Mouse (Mus musculus) monocyte, adult 5-6 weeks (primary cell): ENCODE measurements around the gene Sec14l2. TPM values are rescaled to one million over a fixed set of nuclear protein-coding genes. Genes with fewer than 3 reads are reported as not detected.

Experiments used
- ATAC-seq: fragments of 153-309, 156-312 bp; replicated peaks from 2 replicates; pipeline ENCODE4 v1.8.0; 2017; ENCODE audit warnings: mild to moderate bottlenecking; ENCODE audit not compliant: low TSS enrichment, insufficient number of reproducible peaks, severe bottlenecking, poor library complexity, low FRiP score
- total RNA-seq: library from RNA; stranded (forward); fragments of 200-1000, 200-491, 200-594 nt; gene quantifications from 3 replicates; pipeline ENCODE4 v1.2.3, GENCODE M21; 2017

Gene Sec14l2
- 1.6 TPM in 1 of 3 replicates, not detected in the others for total RNA-seq

DNA sequence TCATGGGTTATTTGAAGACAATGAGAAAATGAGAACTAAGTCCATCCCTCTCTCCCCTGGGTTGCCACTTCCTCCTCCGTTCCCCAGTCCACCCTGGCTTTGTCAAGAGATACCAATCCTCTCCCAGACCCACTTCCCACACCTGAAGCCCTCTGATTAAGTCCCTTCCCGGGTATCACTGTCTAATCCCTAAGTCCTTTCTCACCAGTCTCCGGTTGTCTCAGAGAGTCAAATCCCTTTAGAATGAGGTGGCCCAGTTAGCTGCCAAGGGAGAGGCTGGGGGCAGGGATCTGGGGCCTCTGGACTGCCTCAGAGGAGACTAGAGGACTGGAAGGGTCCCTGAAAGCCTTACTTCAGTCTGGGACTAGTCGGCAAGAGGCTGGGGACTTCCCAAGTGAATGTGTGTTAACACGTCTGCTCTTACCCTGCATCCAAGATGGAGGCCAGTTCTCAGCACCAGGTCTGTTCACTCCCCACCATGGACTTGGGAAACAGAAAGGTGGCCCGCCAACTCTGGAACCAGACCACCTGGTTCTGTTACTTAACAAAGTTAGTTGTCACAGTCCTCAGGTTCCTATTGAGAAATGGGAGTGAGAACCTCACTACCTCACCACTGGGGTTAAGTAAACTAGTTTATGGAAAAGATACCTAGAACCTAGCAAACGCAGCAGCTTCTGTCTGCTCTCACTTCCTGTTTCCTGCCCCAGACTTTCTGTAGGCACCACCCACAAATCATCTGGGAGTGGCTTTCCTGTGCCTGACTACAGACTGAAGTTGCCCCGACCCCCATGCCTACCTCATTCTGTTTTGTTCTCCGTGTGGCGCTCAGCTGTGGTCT lies at the start of gene Sec14l2:
Gene Sec14l2 (minus strand): TSS at position 674 of the 838 bp plus-strand sequence.
- peak; percentile 44 for ATAC-seq

DNA sequence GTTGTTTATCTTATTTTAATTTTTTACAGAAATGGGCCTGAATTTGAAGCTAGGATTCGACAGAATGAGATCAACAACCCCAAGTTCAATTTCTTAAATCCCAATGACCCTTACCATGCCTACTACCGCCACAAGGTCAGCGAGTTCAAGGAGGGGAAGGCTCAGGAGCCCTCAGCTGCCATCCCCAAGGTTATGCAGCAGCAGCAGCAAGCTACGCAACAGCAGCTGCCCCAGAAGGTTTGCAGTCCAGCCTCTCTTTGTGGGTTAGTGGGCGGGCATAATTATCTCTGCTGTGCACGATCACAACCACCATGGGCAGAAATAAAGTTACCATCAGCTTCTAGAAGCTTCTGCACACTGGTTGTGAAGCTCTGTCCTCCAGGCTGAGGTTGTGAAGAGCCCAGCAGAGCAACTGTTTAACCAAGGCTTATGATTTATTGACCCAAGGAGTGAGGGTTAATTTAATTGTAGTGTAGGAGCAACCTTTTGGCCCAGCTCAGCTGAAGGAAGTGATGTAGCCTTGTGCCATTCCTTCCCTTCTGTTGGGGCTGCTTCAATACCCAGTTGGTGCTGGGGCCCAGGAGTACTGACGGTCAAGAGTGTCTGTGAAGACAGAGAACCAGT lies 43.4 kb upstream of the Sec14l2 start:
- ATAC-seq = no peak

DNA sequence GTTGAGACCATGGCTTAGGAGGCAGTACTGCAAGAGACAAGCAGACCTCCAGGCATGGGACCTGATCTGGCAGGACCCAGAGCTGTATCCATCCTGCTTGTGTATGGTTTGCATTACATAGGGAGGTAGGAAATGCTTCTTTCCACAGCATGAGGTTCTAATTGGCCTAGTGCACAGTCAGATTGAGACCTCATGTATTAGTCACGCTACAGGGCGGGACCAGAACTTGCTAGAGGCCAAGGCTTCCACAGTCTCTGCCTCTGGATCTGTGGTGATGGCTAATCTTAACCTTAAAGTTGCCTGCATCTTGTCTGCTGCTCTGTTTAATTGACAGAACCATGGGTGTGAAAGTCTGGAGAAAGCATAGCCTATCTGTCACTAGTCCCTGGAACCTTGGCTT lies 41.5 kb upstream of the Sec14l2 start:
- ATAC-seq = no peak

DNA sequence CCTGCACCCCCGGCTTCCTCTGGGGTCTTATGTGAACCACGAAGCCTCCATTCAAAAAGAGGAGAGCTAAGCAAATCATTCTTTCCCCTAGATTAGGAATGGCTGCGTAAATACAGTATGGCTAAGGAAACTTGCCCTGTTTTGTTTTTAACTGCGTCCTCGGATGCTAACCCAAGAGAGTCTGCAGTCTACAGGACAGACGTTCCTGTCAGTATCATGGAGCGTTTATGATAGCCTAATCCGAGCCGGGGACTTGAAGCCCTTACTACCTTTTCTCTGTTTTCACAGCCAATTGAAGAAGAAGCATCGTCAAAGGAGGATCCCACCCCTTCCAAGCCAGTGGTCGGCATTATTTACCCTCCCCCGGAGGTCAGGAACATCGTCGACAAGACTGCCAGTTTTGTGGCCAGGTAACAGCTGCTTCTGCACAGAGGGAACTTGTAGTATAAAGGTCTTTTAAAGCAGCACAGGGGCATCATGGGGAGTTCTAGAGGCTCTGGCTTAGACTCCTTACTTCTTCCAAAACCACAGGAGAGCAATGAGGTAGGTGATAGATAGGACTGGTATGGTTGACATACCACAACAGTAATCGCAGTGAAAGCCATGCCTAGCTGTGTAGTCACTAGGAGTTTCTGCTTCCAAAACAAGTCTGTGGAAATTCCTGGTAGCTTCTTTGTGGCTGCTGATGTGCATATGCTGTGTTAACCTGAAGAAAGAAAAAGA lies 37.7 kb upstream of the Sec14l2 start:
- ATAC-seq = no peak

DNA sequence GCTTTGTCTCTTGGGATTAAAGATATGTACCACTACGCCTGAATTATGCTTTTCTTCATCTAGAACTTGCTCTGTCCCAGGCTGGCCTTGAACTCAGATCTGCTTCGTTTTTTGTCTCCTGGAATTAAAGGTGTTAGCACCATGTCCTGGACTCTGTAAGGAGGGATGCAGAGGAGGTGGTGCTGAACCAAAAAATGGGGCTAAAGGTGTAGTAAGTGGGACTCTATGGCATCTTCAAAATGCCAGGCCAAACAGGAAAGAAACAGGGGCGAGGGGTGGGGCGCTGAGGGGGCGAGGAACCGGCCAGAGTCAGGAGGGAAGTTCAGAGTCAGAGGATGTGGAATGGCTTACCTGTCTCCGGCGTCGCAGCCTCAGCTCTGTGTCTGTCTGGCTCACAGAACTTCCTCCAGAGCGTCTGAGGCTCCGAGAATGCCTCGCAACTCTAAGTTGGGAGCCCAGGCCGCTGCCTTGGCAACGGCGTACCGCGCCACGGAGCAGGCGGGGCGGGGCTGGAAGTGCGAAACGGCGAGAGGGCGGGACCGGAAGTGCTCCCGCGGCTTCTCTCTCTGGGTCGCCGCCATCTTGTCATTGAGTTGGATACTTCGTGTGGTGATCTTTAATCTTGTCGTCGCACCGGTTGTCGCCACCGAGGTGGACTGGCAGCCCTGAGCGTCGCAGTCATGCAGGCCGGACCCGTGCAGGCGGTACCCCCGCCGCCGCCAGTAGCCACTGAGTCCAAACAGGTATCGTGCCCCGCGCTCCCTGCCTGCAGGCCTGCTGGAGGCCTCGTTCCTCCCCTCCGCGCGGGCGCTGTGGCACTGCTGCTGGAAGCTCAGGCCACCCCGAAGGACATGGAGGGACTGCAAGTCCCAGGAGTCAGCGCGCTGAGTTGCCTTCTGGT lies 36.8 kb upstream of the Sec14l2 start, which contains the start of the genes Ccdc157 and Sf3a1:
Gene Ccdc157 (minus strand): TSS at position 486 of the 901 bp plus-strand sequence.
Gene Sf3a1 (plus strand): TSS at position 543 of the 901 bp plus-strand sequence.
- peak; percentile 97 for ATAC-seq

DNA sequence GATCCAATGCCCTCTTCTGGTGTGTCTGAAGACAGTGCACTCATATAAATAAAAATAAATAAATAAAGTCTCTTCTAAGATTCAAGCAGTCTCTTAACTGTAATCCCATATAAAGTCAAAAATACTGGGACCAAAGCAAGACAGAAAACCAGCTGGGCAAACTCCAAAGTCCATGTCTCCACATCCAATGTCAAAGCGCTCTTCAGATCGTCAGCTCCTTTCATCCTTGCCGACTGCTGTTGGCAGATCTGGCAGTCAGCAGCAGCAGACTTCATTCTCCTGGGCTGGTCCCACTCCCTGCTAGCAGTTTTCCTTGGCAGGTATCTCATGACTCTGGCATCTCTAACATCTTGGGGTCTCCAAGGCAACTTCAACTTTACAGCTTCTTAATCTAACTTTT lies 35.5 kb upstream of the Sec14l2 start:
- ATAC-seq = no peak

DNA sequence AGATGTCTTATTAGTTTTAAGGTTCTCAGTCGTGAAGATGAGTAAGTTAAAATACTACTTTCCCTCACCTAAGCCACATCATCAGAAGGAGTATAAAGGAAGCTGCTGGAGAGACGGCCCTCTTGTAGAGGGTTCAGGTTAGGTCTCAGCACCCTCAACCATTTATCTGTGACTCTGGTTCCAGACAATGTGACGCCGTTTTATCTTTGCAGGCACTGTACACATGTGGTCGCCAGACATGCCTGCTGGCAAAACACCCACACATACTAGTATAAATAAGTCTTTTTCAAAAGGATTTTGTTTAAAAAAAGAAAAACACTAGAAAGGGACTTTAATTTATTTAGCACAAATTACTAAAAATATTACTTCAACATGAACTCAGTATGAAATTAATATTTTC lies 32.4 kb upstream of the Sec14l2 start:
- ATAC-seq = no peak

DNA sequence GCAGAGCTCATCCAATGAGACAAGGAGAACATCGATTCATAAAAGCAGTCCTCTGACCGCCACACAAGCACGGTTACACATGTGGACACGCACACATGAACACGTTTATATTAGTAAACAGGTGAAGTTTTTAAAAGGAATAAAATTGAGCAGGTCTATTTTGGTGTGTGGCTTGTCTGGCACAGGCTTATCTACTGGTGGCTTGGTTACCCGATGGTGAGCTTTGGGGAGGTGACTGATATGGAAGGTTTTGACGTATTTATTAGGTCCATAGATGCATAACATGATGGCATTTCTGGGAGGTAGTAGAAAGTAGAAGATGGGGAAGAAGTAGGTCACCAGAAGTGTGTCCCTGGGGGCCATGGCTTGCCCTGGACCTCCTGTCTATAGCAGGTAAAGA lies 30.5 kb upstream of the Sec14l2 start:
- no peak for ATAC-seq

DNA sequence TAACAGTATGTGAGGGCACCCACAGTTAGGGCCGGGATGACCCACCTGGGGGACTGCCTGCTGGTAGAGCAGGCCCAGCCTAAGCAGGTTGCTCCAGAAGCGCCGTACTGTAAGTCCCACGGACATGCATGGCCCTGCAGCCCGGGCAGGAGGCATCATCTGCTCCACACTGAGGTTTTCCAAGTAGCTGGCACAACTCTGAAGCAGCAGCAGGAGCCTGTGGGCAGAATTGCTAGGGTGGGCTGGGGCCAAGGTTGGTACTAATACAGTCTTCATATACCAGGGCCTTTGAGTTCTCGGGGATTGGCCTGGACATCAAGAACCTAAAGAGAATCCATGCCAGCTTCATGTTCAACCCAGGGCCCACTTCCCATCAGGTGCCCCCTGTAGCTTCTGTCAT lies 26.7 kb upstream of the Sec14l2 start:
- ATAC-seq = no peak

DNA sequence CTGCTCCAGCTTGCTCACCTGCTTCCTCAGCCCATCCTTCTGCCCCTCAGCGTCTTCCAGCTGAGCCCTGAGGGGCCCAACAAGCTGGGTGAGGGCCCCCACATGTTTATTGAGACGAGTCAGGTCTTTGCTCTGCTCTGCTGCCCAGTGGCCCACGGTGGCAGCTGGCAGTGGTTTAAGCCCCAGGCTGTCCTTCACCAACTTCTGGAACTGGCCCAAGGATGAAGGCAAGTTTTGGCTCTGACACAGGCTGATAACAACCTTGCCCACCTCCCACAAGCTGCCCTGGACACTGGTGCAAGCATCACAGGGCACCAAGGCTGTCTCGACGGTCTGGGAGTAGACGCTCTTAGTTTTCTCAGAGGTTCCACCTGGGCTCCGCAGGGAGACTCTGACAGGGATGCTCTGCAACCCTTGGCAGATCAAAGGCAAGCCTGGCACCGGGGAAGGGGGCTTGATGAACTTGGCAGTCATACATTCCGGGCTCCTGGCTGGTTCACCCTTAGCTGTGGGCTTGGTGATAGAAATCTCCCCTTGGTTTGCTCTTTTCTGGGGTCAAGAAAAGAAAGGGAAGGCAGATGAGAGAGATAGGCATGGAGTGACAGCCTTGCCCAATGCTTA lies 25.4 kb upstream of the Sec14l2 start:
- ATAC-seq = no peak

DNA sequence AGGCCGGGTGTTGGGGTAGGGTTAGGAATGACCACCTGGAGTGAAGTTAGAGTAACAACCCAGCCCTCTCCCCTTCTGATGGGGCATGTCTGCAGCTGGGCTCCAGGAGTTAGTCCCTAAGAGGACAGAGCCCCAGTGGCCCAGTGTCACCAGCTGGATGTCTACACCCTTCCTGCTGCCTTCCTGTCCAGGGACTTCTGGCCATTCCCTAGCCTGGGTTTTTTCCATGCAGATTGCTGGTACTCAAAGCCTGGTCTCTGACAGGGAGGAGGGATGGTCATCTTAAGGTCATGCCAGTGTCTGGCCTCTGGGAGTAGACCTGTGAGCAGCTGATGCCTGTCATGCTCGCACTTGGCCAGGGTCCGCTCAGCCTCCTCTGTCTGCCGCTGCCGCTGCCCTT lies 24.9 kb upstream of the Sec14l2 start:
- no peak for ATAC-seq

DNA sequence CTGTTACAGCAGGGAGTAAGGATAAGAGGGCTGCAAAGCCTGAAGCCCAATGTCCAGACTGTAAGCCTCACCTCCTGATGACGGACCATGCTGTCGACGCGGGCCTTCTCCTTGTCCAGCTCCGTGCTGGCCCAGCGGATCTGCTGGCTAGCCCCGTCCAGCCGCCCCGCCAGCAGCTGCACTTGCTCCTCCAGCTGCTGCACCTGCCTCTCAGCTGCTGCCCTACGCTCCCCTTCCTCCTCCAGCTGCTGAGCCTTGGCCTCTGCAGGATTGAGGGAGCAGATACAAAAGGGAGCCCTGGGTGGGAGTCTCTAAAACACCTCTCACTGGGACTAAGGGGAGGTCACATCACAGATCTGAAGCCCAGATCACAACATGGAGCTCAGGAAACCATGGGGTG lies 23.9 kb upstream of the Sec14l2 start:
- ATAC-seq = no peak

DNA sequence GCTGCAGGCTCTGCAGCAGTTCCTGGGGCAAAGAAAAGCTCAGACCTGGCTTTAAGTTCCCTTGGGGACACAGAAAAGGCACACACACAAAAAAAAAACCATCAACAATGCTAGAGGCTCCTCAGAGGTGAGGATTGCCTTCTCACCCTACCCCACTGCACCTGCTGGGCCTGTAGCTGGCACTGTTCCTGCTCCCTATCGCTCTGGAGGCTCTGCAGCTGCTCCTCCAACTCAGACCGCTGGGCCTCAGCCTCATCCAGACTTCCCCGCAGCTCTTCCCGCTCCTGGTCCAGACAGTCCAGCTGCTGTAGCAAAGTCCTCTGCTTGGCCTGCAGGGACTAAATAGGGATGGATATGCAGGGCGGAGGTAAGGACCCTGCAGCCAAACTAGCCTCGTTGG lies 23.2 kb upstream of the Sec14l2 start:
- ATAC-seq = no peak

DNA sequence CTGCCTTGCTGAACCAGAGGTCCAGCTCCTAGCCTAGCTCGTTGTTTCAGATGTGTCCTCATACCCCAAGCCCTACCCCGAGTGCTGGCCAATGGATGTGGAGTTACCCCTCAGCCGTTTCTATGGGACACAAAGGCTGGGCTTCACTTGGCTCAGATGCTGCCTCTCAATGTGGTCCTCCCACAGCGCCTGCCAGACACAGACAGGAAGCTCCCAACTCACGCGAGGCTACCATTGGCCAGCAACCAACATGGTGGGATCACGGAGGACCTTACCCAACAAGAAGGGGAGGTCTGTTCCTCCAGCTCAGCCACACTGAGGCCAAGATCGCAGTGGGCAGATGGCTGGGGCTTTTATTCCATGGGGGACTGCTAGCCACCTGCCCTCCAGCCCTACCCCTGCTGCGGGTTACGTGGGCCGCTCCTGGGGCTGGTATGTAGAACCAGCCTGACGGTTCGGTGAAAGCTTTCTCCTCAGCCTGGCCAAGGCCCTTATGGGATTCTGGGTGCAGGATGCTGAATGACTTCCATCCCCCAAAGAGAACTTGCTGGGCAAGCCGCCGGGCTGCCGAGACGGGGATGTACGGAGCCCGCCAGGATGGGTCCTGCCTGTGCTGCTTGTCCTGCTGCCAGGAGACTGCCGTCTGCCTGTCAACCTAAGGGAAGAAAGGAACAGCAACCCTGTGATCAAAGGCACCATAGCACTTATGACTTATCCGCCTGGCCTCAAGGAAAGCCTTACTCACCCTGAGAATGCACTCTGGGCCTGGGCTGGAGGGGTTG lies 20.3 kb upstream of the Sec14l2 start:
- ATAC-seq = no peak

DNA sequence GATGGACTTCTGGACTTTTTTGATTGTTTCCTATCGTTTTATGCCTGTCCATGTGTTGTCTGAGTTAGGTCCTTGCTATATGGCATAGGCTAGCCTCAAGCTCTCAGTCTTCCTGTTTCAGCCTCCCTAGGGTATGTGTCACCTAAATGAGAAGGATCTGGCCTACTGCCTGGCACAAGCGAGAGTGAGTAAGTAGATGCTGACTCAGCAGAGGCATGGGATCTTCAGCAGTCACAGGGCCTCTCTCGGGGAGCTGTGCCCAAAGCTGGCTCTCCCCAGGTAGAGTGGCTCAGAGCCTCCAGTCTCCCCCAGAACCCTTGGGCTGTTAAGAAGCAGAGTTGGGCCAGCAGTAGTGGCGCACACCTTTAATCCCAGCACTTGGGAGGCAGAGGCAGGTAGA lies 19.1 kb upstream of the Sec14l2 start:
- ATAC-seq = no peak

DNA sequence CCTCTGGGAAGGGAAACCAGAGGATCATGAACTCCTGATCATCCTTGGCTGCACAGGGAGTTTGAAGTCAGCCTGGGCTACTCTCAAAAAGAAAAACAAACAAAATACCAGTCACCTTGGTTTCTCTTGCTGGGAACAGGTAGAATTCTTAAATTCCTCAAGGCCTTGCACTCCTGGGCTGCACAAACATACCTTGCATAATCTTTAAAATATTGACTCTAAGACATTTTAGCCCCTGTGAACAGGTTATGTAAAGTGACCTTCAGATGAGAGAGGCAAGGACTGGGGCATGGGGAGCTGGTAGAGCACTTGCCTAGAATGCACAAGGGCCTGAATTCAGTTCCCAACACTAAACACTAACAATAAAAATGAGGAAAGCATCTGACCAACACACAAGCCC lies 18.3 kb upstream of the Sec14l2 start:
- no peak for ATAC-seq

DNA sequence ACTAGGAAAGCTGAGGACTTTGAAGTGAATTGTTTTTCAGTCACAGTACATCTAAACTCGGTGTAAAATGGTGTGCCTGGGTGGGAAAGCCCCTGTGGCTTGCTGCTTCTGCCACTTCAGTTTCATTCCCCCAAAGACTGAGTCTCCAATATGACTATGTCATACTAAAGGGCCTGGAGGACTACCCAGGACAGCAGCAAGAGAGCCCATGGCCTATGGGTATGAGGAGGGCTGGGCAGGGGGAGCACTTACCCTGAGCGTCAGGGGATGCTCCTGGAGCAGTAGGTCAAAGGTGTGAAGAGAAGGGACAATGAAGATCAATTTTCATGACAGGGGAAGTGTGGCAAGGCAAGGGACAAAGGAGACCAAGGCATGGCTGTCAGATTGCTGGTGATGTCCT lies 15.7 kb upstream of the Sec14l2 start:
- no peak for ATAC-seq
